ENCODE assay signal across 28 mouse cellular contexts in genomic region chr17:35255704-35256103, GRCm38 (mm10). TPM values are rescaled to one million over a fixed set of nuclear protein-coding genes. Genes with fewer than 3 reads are reported as not detected.
"Had no signal": no experiment of that assay in that cellular context is flagged by ENCODE, and none has a peak within 500 bp of the region (broad histone marks: within the 10 kb centered on the region; RNA-seq: fewer than 3 reads in every experiment).

No protein-coding gene starts in this region.

- H3K27ac ChIP-seq: kidney, embryonic 15.5 days; left cerebral cortex, adult 2 months; limb, embryonic 13.5 days; liver, embryonic 12.5 days; liver, embryonic 15.5 days; lung, embryonic 15.5 days; midbrain, embryonic 13.5 days; neural tube, embryonic 13.5 days had no signal

- H3K4me1 ChIP-seq: lung, embryonic 15.5 days; midbrain, embryonic 13.5 days had no signal

- H3K9ac ChIP-seq: kidney, embryonic 15.5 days; limb, embryonic 13.5 days; liver, embryonic 12.5 days; liver, embryonic 15.5 days; lung, embryonic 15.5 days; midbrain, embryonic 13.5 days; neural tube, embryonic 13.5 days had no signal

- ATAC-seq: intestine, embryonic 16.5 days; liver, embryonic 12.5 days; midbrain, embryonic 13.5 days; midbrain, embryonic 16.5 days had no signal

- H3K27me3 ChIP-seq: lung, embryonic 15.5 days; midbrain, embryonic 13.5 days; neural tube, embryonic 13.5 days had no signal

- H3K4me2 ChIP-seq: kidney, embryonic 15.5 days; limb, embryonic 13.5 days; liver, embryonic 12.5 days; liver, embryonic 15.5 days; lung, embryonic 15.5 days; midbrain, embryonic 13.5 days; neural tube, embryonic 13.5 days had no signal

- H3K4me3 ChIP-seq: kidney, embryonic 15.5 days; left cerebral cortex, adult 2 months; limb, embryonic 13.5 days; liver, embryonic 12.5 days; liver, embryonic 15.5 days; lung, embryonic 15.5 days; midbrain, embryonic 13.5 days; neural tube, embryonic 13.5 days had no signal

- DNase-seq: kidney, adult 2 months; kidney, postnatal 14 days; kidney, postnatal 4 days; layer of hippocampus, postnatal 36 days; liver; lung, adult 18-20 months; lung, postnatal 10 days; lung, postnatal 36 days; retina, postnatal 1 day; right cerebral cortex, postnatal 25 days; thymus, adult 18-20 months had no signal

- H3K9me3 ChIP-seq: kidney, embryonic 15.5 days; limb, embryonic 13.5 days; liver, embryonic 12.5 days; liver, embryonic 15.5 days; lung, embryonic 15.5 days; midbrain, embryonic 13.5 days; neural tube, embryonic 13.5 days had no signal

RNA-seq across cellular contexts. Expression of gene Gm16181, which starts 35.1 kb away (rescaled TPM):
- total RNA-seq: layer of hippocampus, adult 18-20 months; layer of hippocampus, postnatal 10 days; layer of hippocampus, postnatal 36 days; left cerebral cortex, adult 2 months; left cerebral cortex, postnatal 10 days; left cerebral cortex, postnatal 36 days; neutrophil, adult 5-6 weeks had no signal
- polyA plus RNA-seq: kidney, adult 2 months; small intestine, adult 2 months; testis, adult 2 months had no signal
